Mouse (Mus musculus) embryonic fibroblast, embryonic 13.5 days (primary cell): ENCODE data around the gene Nop10.

Source experiments
- CTCF ChIP-seq: IDR thresholded peaks from 2 replicates; pipeline ENCODE4 v1.5.1; 2011; ENCODE audit warnings: mild to moderate bottlenecking, control low read depth, low read length, moderate library complexity, borderline replicate concordance; ENCODE audit not compliant: insufficient read depth
- POLR2A ChIP-seq: IDR thresholded peaks from 2 replicates; pipeline ENCODE4 v1.6.1; 2011; ENCODE audit warnings: low read depth, mild to moderate bottlenecking, control low read depth, low read length, moderate library complexity

DNA sequence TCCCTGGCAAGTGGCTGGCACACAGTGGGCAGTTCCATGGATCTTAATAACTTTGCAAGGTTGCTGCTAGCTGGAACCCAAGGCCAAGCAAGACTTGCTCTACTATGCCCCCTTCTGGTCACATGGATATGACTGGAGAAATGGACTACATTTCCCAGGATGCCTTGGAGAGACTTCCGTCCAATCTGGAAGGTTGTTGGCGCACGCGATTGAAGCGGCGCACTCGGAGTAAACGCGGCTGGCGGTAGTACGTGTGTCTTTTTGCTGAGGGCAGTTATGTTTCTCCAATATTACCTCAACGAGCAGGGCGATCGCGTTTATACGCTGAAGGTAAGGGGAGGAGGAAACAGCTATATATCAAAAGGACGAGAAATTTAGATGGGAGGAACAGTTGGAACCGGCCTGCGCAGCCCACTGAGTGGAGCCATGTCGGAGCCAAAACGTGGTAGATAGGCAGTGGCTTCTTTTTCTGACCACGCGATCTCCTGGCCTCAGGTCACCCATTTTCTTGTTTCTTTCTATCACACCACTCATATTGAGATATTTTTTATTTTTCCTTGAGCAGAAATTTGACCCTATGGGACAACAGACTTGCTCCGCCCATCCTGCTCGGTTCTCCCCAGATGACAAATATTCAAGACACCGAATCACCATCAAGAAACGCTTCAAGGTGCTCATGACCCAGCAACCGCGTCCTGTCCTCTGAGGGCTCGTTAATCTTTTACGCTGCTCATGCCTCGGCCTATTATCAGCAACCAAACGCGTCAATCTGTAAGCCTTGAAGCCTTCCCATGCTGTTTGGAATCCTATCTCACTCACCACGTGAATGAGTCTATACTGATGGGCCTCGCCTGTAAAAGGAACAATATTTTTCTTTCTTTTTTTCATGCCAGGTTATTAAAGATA, at the start of gene Nop10:
- TF ChIP-seq CTCF (peak; percentile 30; the same call in 1 of the 2 replicates), POLR2A (peak; percentile 99)
